In genomic region chr3:52104636-52105151, GRCm38 (mm10) we compare ENCODE assay signal across 8 mouse cellular contexts. TPM values are rescaled to one million over a fixed set of nuclear protein-coding genes. Genes with fewer than 3 reads are reported as not detected.
DNase-seq lines count a peak whose midpoint lies in the region; ATAC-seq and TF ChIP-seq lines count a peak whose summit lies in the region.

Gene Maml3 (minus strand): TSS chr3:52105076.

- H3K36me3 ChIP-seq in hindbrain, postnatal 0 days (ENCODE audit: insufficient read depth, low read length) = no peaks in the 10 kb centered on the region

- H3K9ac ChIP-seq in hindbrain, postnatal 0 days (replicated peaks; ENCODE audit: low read length) = peak within 1 kb of the TSS; percentile 79

- intact Hi-C loops in gastrocnemius, adult 2 months (cut with DNase I) = loop anchor here (1.0 to 5.0 kb wide), 3 partner anchors 73 to 403 kb away; no protein-coding TSS in a partner anchor

- WGBS in hindbrain, postnatal 0 days = under 1% methylated on average over 32 of the region's 49 CpGs

- ATAC-seq in common myeloid progenitor, adult 5-6 weeks (replicated peaks; ENCODE audit: low read depth, poor library complexity, severe bottlenecking) = peak; percentile 42
- peak; percentile 59 for ATAC-seq in hindbrain, postnatal 0 days
- ATAC-seq in megakaryocyte, adult 5-6 weeks (ENCODE audit: poor library complexity, severe bottlenecking) = peak; percentile 46

- peak; percentile 87 for DNase-seq in adipocyte (ENCODE audit: low spot score)
- DNase-seq in gastrocnemius, adult 2 months = peak; percentile 95
- peak; percentile 96 for DNase-seq in hindbrain, postnatal 0 days (ENCODE audit: low spot score)
- peak; percentile 54 to 78 for DNase-seq in left cerebral cortex, adult 8-10 months (ENCODE audit: low spot score in 2 of 2)
- DNase-seq in right cerebral cortex, adult 18-20 months = peak; percentile 85
- DNase-seq in urinary bladder, adult 2 months (ENCODE audit: low spot score) = peak; percentile 84

- peak within 1 kb of the TSS; percentile 97 for H3K4me3 ChIP-seq in gastrocnemius, adult 2 months
- peak within 1 kb of the TSS; percentile 79 for H3K4me3 ChIP-seq in hindbrain, postnatal 0 days (ENCODE audit: low read length)

- H3K27ac ChIP-seq in gastrocnemius, adult 2 months = peak within 1 kb of the TSS; percentile 96
- H3K27ac ChIP-seq in hindbrain, postnatal 0 days = peak within 1 kb of the TSS; percentile 98

- TF ChIP-seq CTCF in gastrocnemius, adult 2 months (IDR thresholded peaks at IDR 0.05) = no peak
- TF ChIP-seq CTCF in hindbrain, postnatal 0 days (IDR thresholded peaks at IDR 0.05; ENCODE audit: low read depth) = no peak

- no peaks in the 10 kb centered on the region for H3K9me3 ChIP-seq in hindbrain, postnatal 0 days (ENCODE audit: low read length)

- H3K27me3 ChIP-seq in hindbrain, postnatal 0 days (ENCODE audit: insufficient read depth, low read length) = no peaks in the 10 kb centered on the region

- peak within 1 kb of the TSS; percentile 96 for H3K4me2 ChIP-seq in hindbrain, postnatal 0 days (ENCODE audit: low read depth, low read length)

- H3K4me1 ChIP-seq in hindbrain, postnatal 0 days (ENCODE audit: insufficient read depth, low read length) = no peaks in the 10 kb centered on the region

RNA-seq across cellular contexts. Expression of gene Maml3, which starts in this region (rescaled TPM):
- total RNA-seq in common myeloid progenitor, adult 5-6 weeks (2017) = 14.8 and 15.5 TPM in 2 replicates
- total RNA-seq in gastrocnemius, adult 2 months (2021) = 1 to 10 TPM; 2.0 to 2.5 TPM
- 18.0 and 18.8 TPM in 2 replicates for total RNA-seq in hindbrain, postnatal 0 days (2014; rRNA removed)
- 4.3 and 4.8 TPM in 2 replicates for polyA plus RNA-seq in hindbrain, postnatal 0 days (2015; fragmentation: Nextera tagmentation; extraction: Ambion mirVana)
- 1 to 10 TPM; 6.7 to 8.3 (median 7.1) TPM for total RNA-seq in left cerebral cortex, adult 8-10 months (2022)
- 3.1 and 4.9 TPM in 2 replicates for total RNA-seq in megakaryocyte, adult 5-6 weeks (2015)
- 4.3 and 4.6 TPM in 2 replicates for total RNA-seq in megakaryocyte, adult 5-6 weeks (2017)
- polyA plus RNA-seq in urinary bladder, adult 2 months (2012; rRNA removed) = 4.8 and 7.0 TPM in 2 replicates

Comparison
In these comparisons a context has a peak if more than half of its experiments do, and no peak if none do; other contexts are left out.
1. Peak in every context shown above with its lines: DNase-seq, ATAC-seq, H3K4me3 ChIP-seq and H3K27ac ChIP-seq.